In genomic region chr4:127329751-127330150, GRCm38 (mm10) we compare ENCODE assay signal across 10 mouse cellular contexts. TPM values are rescaled to one million over a fixed set of nuclear protein-coding genes. Genes with fewer than 3 reads are reported as not detected.
DNase-seq lines count a peak whose midpoint lies in the region; ATAC-seq and TF ChIP-seq lines count a peak whose summit lies in the region.
"Had no signal": no experiment of that assay in that cellular context is flagged by ENCODE, and none has a peak within 500 bp of the region (broad histone marks: within the 10 kb centered on the region; RNA-seq: fewer than 3 reads in every experiment).

No protein-coding gene starts in this region.

- H3K4me3 ChIP-seq in kidney, postnatal 0 days (replicated peaks; ENCODE audit: low read depth, low read length): 0 out of 2 replicates have a peak overlapping the region, but pooled peaks have one; percentile 20
- peak overlapping the region; percentile 36 for H3K4me3 ChIP-seq in embryonic facial prominence, embryonic 15.5 days (replicated peaks)
- peak overlapping the region; percentile 21; the same call in 1 of the 2 replicates for H3K4me3 ChIP-seq in intestine, postnatal 0 days (ENCODE audit: low read depth, low read length)
- H3K4me3 ChIP-seq in neural tube, embryonic 14.5 days (ENCODE audit: low read depth, low read length): 0 out of 2 replicates have a peak overlapping the region, but pooled peaks have one; percentile 5

- H3K9me3 ChIP-seq in kidney, postnatal 0 days (replicated peaks; ENCODE audit: low read length): no peaks in the 10 kb centered on the region
- H3K9me3 ChIP-seq in embryonic facial prominence, embryonic 15.5 days (replicated peaks): no peaks in the 10 kb centered on the region
- H3K9me3 ChIP-seq in intestine, postnatal 0 days (ENCODE audit: control insufficient read depth): no peaks in the 10 kb centered on the region
- H3K9me3 ChIP-seq in neural tube, embryonic 14.5 days (ENCODE audit: control insufficient read depth, low read length): no peaks in the 10 kb centered on the region

- H3K27me3 ChIP-seq in kidney, postnatal 0 days (ENCODE audit: insufficient read depth, low read length): peaks cover 24% of the 10 kb centered on the region
- H3K27me3 ChIP-seq in embryonic facial prominence, embryonic 15.5 days: peaks cover 53% of the 10 kb centered on the region
- H3K27me3 ChIP-seq in intestine, postnatal 0 days (replicated peaks; ENCODE audit: control insufficient read depth, insufficient read depth, low read length): peaks cover 17% of the 10 kb centered on the region
- peaks cover 32% of the 10 kb centered on the region for H3K27me3 ChIP-seq in neural tube, embryonic 14.5 days (ENCODE audit: control insufficient read depth, insufficient read depth, low read length)

- ATAC-seq in kidney, postnatal 0 days (replicated peaks; ENCODE audit: low FRiP score, low read depth): no peak
- no peak for ATAC-seq in embryonic facial prominence, embryonic 15.5 days (ENCODE audit: insufficient number of reproducible peaks, low FRiP score, low TSS enrichment, low read depth)
- ATAC-seq in intestine, postnatal 0 days: no peak
- ATAC-seq in neural tube, embryonic 14.5 days (ENCODE audit: low read depth): no peak

- peak overlapping the region; percentile 44 for H3K4me2 ChIP-seq in kidney, postnatal 0 days (ENCODE audit: low read length)
- peak overlapping the region; percentile 52 for H3K4me2 ChIP-seq in embryonic facial prominence, embryonic 15.5 days (replicated peaks)
- peak overlapping the region; percentile 60 for H3K4me2 ChIP-seq in intestine, postnatal 0 days (replicated peaks; ENCODE audit: low read depth)
- peak overlapping the region; percentile 38 for H3K4me2 ChIP-seq in neural tube, embryonic 14.5 days (ENCODE audit: low read depth, low read length)

- no peaks in the 10 kb centered on the region for H3K36me3 ChIP-seq in kidney, postnatal 0 days (ENCODE audit: insufficient read depth, low read length)
- H3K36me3 ChIP-seq in embryonic facial prominence, embryonic 15.5 days: no peaks in the 10 kb centered on the region
- H3K36me3 ChIP-seq in intestine, postnatal 0 days (ENCODE audit: control insufficient read depth, insufficient read depth): no peaks in the 10 kb centered on the region
- H3K36me3 ChIP-seq in neural tube, embryonic 14.5 days (ENCODE audit: control insufficient read depth, insufficient read depth, low read length): no peaks in the 10 kb centered on the region

- H3K9ac ChIP-seq in kidney, postnatal 0 days (ENCODE audit: low read depth, low read length): no peak overlapping the region
- no peak overlapping the region for H3K9ac ChIP-seq in embryonic facial prominence, embryonic 15.5 days
- H3K9ac ChIP-seq in intestine, postnatal 0 days (ENCODE audit: low read depth, low read length): no peak overlapping the region
- no peak overlapping the region for H3K9ac ChIP-seq in neural tube, embryonic 14.5 days (replicated peaks; ENCODE audit: low read depth, low read length)

- no peak for TF ChIP-seq CTCF in kidney, postnatal 0 days (IDR thresholded peaks at IDR 0.05; ENCODE audit: low read depth)
- no peak for TF ChIP-seq CTCF in intestine, postnatal 0 days (IDR thresholded peaks at IDR 0.05; ENCODE audit: low read depth)

- WGBS in kidney, postnatal 0 days: under 1% methylated on average over 13 of the region's 13 CpGs
- under 1% methylated on average over 13 of the region's 13 CpGs for WGBS in embryonic facial prominence, embryonic 15.5 days
- 0% methylated on average over 13 of the region's 13 CpGs for WGBS in intestine, postnatal 0 days
- under 1% methylated on average over 13 of the region's 13 CpGs for WGBS in neural tube, embryonic 14.5 days

- H3K4me1 ChIP-seq in kidney, postnatal 0 days (replicated peaks; ENCODE audit: insufficient read depth, low read length): no peaks in the 10 kb centered on the region; the same call in 1 of the 2 replicates
- H3K4me1 ChIP-seq in embryonic facial prominence, embryonic 15.5 days: peaks cover 24% of the 10 kb centered on the region
- no peaks in the 10 kb centered on the region for H3K4me1 ChIP-seq in intestine, postnatal 0 days (replicated peaks; ENCODE audit: control insufficient read depth, insufficient read depth, low read length)
- peaks cover 8% of the 10 kb centered on the region for H3K4me1 ChIP-seq in neural tube, embryonic 14.5 days (ENCODE audit: control insufficient read depth, insufficient read depth, low read length)

- H3K27ac ChIP-seq in kidney, postnatal 0 days: no peak overlapping the region
- peak overlapping the region; percentile 82 for H3K27ac ChIP-seq in embryonic facial prominence, embryonic 15.5 days (replicated peaks)
- no peak overlapping the region for H3K27ac ChIP-seq in intestine, postnatal 0 days (ENCODE audit: low read depth, low read length)
- H3K27ac ChIP-seq in neural tube, embryonic 14.5 days (ENCODE audit: low read depth, low read length): no peak overlapping the region

- DNase-seq in kidney, postnatal 0 days (ENCODE audit: low spot score): no peak
- DNase-seq in kidney, adult 8-10 months: no peak
- no peak for DNase-seq in adrenal gland, adult 8-10 months
- no peak for DNase-seq in lung, postnatal 25 days (ENCODE audit: low spot score)
- no peak for DNase-seq in gastrocnemius, postnatal 10 days

RNA-seq across cellular contexts. Expression of gene Gjb3, which starts 0.9 kb away (rescaled TPM):
- polyA plus RNA-seq in kidney, postnatal 0 days (2015; fragmentation: Nextera tagmentation; extraction: Ambion mirVana): 1.1 and 1.8 TPM in 2 replicates
- 14.3 and 16.0 TPM in 2 replicates for polyA plus RNA-seq in embryonic facial prominence, embryonic 15.5 days (2015; fragmentation: Nextera tagmentation; extraction: Ambion mirVana)
- polyA plus RNA-seq in intestine, postnatal 0 days (2015; fragmentation: Nextera tagmentation; extraction: Ambion mirVana): 0.68 and 1.3 TPM in 2 replicates
- 0.20 TPM in 1 of 2 replicates, not detected in the other for polyA plus RNA-seq in neural tube, embryonic 14.5 days (2014; fragmentation: Nextera tagmentation; extraction: Ambion mirVana)
- not detected for total RNA-seq in adrenal gland, adult 8-10 months (2022)
- total RNA-seq in gastrocnemius, postnatal 10 days (2021): not detected
- total RNA-seq: MEL; neutrophil, adult 5-6 weeks had no signal

RNA-seq across cellular contexts. Expression of gene Gja4, which starts 15.9 kb away (rescaled TPM):
- polyA plus RNA-seq in kidney, postnatal 0 days (2015; fragmentation: Nextera tagmentation; extraction: Ambion mirVana): 24.0 and 27.6 TPM in 2 replicates
- 17.7 and 17.8 TPM in 2 replicates for polyA plus RNA-seq in embryonic facial prominence, embryonic 15.5 days (2015; fragmentation: Nextera tagmentation; extraction: Ambion mirVana)
- 11.4 and 13.8 TPM in 2 replicates for polyA plus RNA-seq in intestine, postnatal 0 days (2015; fragmentation: Nextera tagmentation; extraction: Ambion mirVana)
- 19.6 and 20.9 TPM in 2 replicates for polyA plus RNA-seq in neural tube, embryonic 14.5 days (2014; fragmentation: Nextera tagmentation; extraction: Ambion mirVana)
- total RNA-seq in adrenal gland, adult 8-10 months (2022): 1 to 10 TPM; 3.1 to 7.0 (median 4.5) TPM
- total RNA-seq in gastrocnemius, postnatal 10 days (2021): 10 to 100 TPM; 12.7 to 16.1 TPM
- total RNA-seq: MEL; neutrophil, adult 5-6 weeks had no signal

RNA-seq across cellular contexts. Expression of gene Gjb4, which starts 24.1 kb away (rescaled TPM):
- 1.2 and 1.8 TPM in 2 replicates for polyA plus RNA-seq in kidney, postnatal 0 days (2015; fragmentation: Nextera tagmentation; extraction: Ambion mirVana)
- polyA plus RNA-seq in embryonic facial prominence, embryonic 15.5 days (2015; fragmentation: Nextera tagmentation; extraction: Ambion mirVana): 4.4 and 5.3 TPM in 2 replicates
- 0.13 and 0.26 TPM in 2 replicates for polyA plus RNA-seq in intestine, postnatal 0 days (2015; fragmentation: Nextera tagmentation; extraction: Ambion mirVana)
- polyA plus RNA-seq in neural tube, embryonic 14.5 days (2014; fragmentation: Nextera tagmentation; extraction: Ambion mirVana): not detected in 2 replicates
- not detected for total RNA-seq in adrenal gland, adult 8-10 months (2022)
- not detected for total RNA-seq in gastrocnemius, postnatal 10 days (2021)
- total RNA-seq: MEL; neutrophil, adult 5-6 weeks had no signal

RNA-seq across cellular contexts. Expression of gene Gjb5, which starts 28.2 kb away (rescaled TPM):
- polyA plus RNA-seq in kidney, postnatal 0 days (2015; fragmentation: Nextera tagmentation; extraction: Ambion mirVana): 1.3 and 1.4 TPM in 2 replicates
- polyA plus RNA-seq in embryonic facial prominence, embryonic 15.5 days (2015; fragmentation: Nextera tagmentation; extraction: Ambion mirVana): 2.3 and 3.4 TPM in 2 replicates
- polyA plus RNA-seq in intestine, postnatal 0 days (2015; fragmentation: Nextera tagmentation; extraction: Ambion mirVana): 1.3 and 1.6 TPM in 2 replicates
- 0.21 TPM in 1 of 2 replicates, not detected in the other for polyA plus RNA-seq in neural tube, embryonic 14.5 days (2014; fragmentation: Nextera tagmentation; extraction: Ambion mirVana)
- under 1 TPM in 3 of 4 experiments, not detected in 1; 0.18 to 0.38 (median 0.21) TPM for total RNA-seq in adrenal gland, adult 8-10 months (2022)
- total RNA-seq in gastrocnemius, postnatal 10 days (2021): under 1 TPM; 0.26 to 0.38 TPM
- total RNA-seq: MEL; neutrophil, adult 5-6 weeks had no signal
